Mouse (Mus musculus) adrenal gland, postnatal 4 days (tissue): ENCODE results near the gene Dpp7. TPM values are rescaled to one million over a fixed set of nuclear protein-coding genes. Genes with fewer than 3 reads are reported as not detected.

Source experiments
- DNase-seq, 2 experiments: peaks; one replicate each; pipeline ENCODE4 v3.0.0; 2021 to 2022; ENCODE audit warnings: low spot score in 2 of 2, mixed read lengths in 2 of 2
- total RNA-seq, 2 experiments: library from RNA; stranded (reverse); gene quantifications; 2 replicates each; pipeline ENCODE4 v1.2.3; 2021

Gene Dpp7
- total RNA-seq, 2 experiments from 2014 or later = 32.1 to 33.9 TPM

DNA sequence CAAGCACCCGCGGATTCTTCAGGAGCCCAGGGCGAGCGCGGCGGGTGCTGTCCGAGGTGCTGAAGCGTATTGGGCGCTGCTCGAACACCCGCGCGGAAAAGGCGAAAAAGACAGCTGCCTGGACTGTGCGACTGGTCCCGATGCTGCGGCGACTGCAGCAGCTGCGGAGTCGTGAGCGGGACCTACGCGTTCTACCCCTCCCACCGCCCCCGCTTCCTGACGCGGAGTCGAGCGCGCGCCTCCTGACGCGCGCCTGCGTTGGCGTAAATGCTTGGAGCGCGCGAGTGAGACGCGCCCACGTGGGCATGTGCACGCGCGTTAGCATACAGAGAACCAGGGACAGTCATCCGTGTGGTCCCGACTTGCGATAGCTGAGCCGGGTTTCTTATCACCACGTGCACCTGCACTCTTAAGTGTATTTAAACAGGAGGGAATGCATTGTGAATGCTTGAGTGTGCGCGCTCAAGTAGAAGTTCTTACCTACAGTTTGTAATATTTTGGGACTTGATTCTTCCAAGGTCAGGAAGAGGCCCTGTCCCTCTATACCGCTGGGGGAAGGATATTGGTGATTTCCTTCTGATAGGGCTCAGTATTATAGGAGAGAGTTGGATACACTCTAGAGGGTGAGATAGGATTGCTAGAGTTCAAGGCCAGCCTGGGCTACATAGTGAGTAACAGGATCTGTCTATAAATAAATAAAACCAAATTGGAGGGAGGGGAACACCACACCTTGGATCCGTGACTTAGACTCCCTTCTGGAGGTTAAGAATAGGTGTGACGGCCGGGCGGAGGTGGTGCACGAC lies 37.0 kb downstream of the Dpp7 start, which contains the start of gene Grin1:
TSS of gene Grin1 (minus strand) at position 217 of the 803 bp plus-strand sequence.
- DNase-seq = peak; percentile 23 to 39

DNA sequence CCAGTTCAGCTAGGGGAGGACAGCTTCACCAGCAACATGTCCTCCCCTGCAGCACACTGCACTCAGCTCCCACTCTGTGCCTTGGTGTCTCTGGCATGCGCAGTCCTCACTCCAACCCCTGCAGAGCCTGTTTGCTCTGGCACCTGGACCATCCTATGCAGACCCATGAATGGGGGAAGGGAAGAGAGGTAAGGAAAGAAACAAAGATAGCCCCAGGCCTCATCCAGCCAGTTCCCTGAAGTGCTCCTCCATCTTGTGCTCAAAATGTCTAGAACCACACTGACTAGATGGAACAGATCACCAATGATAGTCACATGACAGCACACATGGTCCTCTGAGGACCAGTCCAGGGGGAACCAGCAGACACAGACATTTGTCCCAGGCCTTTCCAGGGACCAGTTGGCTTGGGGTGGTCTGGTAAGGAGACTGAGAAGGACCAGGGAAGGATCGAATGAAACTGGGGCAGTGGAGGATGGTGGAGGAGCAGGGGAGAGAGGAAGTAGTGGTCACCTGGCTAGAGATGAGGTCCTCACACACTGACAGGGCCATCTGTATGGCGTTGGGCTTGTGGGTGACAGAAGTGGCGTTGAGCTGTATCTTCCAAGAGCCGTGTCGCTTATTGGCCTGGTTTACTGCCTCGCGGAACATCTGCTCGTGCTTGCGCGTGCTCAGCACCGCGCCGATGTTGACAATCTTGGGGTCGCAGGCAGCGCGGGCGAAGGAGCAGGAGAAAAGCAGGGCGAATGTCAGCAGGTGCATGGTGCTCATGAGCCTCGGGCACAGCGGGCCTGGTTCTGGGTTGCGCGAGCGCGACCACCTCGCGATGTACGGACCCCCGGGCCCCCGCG lies 37.8 kb downstream of the Dpp7 start:
- no peak for DNase-seq

DNA sequence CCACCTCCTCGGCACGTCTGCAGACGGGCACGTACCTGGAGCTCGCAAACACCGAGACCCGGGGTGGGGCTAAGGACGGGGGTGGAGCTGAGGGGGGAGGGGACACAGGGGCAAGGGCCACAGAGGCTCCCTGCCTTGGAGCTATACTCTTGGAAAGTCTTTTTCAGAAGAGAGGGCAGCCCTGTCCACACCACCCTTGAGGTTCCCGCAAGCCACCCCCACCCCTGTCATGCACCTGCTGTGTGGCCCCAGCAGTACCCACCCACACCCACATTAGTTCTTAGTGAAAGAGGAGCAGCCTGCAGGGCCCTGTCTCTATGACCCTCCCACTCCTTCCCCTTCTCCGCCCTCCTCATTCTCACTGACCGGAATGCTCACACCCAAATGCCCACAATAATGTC lies 44.7 kb downstream of the Dpp7 start:
- DNase-seq = no peak

DNA sequence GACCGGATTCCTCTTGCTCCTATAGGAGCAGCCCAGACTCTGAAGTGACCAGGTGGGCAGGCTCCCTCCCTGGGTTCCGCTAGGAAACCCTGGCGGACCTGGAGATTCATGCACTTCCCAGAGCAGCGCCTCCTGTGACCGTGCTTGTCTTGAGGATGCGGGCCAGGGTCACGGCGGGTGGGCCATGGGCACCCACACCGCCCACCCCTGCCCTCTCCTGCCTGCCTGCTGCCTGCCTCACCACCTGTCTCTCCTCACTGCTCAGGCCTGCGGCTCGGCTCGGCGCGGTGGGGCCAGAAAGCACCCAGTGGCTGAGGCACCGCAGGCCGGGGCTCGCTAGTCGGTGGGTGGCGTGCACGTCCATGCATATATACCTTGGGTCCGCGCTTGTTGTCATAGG lies 45.2 kb downstream of the Dpp7 start:
- no peak for DNase-seq

DNA sequence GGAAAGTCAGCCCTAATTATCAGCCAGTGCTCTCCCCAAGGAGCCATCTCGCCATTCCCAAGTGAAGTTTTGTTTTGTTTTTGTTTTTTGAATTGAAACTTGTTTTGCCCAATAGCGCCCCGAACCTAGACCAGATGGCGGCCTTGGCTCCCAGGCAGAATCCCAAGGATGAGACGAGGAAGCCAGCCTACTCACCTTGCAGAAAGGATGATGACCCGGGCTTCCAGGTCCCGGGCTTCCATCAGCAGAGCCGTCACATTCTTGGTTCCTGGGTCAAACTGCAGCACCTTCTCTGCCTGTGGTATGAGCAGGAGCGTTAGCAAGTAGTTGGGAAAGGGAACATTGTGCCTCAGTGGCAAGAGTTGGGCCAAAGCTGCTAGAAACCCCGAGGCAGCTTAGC lies 46.0 kb downstream of the Dpp7 start:
- DNase-seq = no peak

DNA sequence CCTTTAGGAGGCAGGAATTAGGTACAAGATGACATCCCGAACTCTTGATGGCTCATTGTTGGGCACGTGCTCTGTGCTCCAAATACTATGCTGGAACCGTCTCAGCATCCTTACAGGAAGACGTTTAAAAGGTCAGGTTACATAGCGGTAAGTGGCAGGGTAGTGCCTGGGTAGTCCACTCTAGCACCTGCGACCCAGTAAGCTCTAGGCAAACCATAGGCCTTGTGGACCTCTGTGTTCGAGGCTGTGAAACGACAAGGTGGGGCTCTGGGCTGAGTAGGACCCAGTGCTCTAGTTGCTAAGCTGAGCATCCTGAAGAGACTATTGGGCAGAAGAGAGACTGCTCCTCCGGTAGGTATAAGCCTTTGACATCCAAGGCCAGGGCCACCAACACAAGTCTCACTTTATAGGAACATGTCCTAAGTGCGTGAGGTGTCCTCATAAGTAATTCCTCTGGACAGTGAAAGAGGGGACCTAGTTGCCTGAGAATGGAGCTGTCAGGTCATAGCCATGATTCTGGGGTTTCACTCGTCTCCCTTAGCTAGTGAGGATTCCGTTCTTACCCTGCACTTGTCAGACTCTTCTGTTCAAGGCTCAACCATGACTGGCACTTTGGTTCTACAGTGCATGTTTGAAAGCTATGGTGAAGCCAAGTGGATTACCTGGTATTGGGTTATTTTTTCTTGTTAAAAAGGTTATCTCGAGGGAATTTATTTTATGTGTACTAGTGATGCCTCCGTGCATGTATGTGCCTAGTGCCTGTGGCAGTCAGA lies 50.4 kb downstream of the Dpp7 start:
- no peak for DNase-seq

DNA sequence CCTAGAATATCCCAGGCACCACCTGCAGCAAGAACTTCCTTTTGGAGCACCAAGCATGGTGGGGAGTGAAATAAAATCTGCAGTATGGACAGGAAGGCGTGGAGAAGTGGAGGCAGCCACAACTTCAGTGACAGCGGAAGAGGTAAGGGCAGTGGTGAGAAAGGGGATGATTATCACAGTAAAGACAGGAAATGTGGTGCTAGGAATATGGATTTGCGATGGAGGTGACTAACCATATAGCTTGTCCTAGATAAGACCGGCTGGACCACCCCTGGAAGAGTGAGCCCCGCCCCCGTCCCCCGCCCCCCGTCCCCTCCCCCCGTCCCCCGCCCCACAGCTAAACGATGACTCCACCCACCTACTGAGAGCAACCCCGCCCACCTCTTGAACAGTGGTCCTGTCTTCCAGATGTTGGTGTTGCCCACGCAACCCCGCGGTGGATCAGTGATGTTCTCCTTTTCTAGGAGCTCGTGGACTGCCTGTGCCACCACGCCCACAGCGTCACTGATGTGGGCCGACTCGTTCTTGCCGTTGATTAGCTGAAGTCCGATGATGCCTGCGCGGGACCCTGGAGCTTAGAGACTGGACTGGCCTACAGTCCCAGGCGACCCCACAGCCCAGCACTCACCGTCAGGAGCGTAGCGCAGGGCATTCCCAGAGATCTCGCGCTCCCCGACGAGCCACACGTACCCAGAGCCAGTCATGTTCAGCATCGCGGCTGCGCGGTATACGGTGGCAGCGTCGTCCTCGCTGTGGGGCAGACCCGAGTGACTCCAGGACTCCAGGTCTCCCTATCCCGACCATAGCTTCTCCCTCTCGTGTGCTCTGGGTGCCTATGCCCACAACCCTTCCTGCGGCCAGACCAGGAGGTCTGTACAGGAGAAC lies 51.3 kb downstream of the Dpp7 start:
- no peak for DNase-seq

DNA sequence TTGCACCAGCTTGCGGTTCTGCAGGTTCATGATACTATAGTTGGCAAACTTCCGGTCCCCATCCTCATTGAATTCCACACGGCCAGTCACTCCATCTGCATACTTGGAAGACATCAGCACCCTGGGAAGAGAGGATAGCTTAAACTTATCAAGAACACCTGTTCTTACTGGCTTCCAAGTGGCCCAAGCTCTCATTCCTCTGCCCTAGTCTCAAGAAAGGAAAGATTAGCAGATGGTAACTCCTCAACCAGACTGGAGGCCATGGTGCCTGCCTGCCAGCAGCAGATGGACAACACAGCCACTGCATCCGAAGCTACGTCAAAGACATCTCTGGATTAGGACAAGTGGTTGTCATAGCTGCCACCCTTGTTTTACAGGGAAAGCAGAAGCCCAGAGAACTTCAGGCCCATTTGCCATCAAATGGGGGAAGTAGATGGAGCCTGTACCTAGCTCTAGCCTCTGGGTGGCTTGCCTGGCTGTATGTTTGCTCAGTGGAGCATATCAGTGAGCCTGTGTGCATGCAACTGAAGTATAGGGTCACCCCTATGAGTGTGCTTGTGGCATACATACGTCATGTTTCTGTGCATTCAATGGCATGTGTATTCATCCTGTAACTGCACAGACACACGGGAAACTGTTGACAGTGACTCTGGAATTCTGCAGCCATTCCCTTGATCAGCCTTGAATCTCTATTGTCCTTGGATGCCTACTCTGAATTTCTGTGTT lies 52.1 kb downstream of the Dpp7 start:
- DNase-seq = no peak

DNA sequence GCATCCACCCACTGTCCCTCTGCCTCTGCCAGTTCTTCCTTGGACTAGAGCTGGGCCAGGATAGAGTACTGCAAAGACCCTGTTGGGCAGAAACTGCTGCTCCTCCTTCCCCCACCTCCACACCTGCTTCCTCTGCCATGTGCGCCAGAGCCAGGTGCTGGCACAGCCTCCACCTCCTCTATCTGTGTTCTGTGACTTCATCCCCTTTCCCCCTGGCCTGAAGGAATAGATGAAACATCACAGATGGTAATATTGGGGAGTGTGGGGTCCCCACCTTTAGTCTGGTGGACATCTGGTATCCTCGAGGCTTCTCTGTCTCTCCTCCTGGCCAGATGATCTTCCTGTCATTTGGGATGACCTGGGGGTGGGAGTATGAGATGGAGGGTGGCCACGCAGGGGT lies 52.7 kb downstream of the Dpp7 start:
- DNase-seq = no peak

Other genes starting within 250 kb of the Dpp7 start
- gene Nrarp, start 175.6 kb downstream of the Dpp7 start, total RNA-seq = 10 to 100 TPM; 10.2 to 18.4 TPM
- 10 to 100 TPM; 23.1 to 24.3 TPM for gene Tor4a, start 159.5 kb downstream of the Dpp7 start, total RNA-seq
- gene Nelfb, start 144.9 kb downstream of the Dpp7 start, total RNA-seq = 10 to 100 TPM; 64.8 to 65.8 TPM
- not detected for gene Stpg3, start 141.7 kb downstream of the Dpp7 start, total RNA-seq
- under 1 TPM; 0.45 to 0.68 TPM for gene Fam166a, start 137.6 kb downstream of the Dpp7 start, total RNA-seq
- 100 to 1,000 TPM; 235 to 257 TPM for gene Tubb4b, start 131.7 kb downstream of the Dpp7 start, total RNA-seq
- under 1 TPM in 1 of 2 experiments, not detected in 1; 0.95 TPM for gene Slc34a3, start 122.0 kb downstream of the Dpp7 start, total RNA-seq
- gene Rnf224, start 119.6 kb downstream of the Dpp7 start, total RNA-seq = not detected
- 10 to 100 TPM; 14.3 to 18.7 TPM for gene Rnf208, start 114.1 kb downstream of the Dpp7 start, total RNA-seq
- not detected for gene Cysrt1, start 113.9 kb downstream of the Dpp7 start, total RNA-seq
- gene AL732309.1, start 109.5 kb downstream of the Dpp7 start, total RNA-seq = 1 to 10 TPM; 4.4 to 5.9 TPM
- 10 to 100 TPM; 28.9 to 38.5 TPM for gene Tmem203, start 100.9 kb downstream of the Dpp7 start, total RNA-seq
- 10 to 100 TPM; 15.5 to 18.7 TPM for gene Tprn, start 93.7 kb downstream of the Dpp7 start, total RNA-seq
- 10 to 100 TPM; 56.0 to 56.8 TPM for gene Ssna1, start 83.9 kb downstream of the Dpp7 start, total RNA-seq
- gene Anapc2, start 83.9 kb downstream of the Dpp7 start, total RNA-seq = 100 to 1,000 TPM; 110 to 115 TPM
- not detected for gene Tmem210, start 68.2 kb downstream of the Dpp7 start, total RNA-seq
- gene Lrrc26, start 66.4 kb downstream of the Dpp7 start, total RNA-seq = not detected
- gene Grin1, start 37.2 kb downstream of the Dpp7 start, total RNA-seq = 10 to 100 TPM; 15.0 to 15.2 TPM
- gene Man1b1, start 24.0 kb downstream of the Dpp7 start, total RNA-seq = 10 to 100 TPM; 57.5 to 62.5 TPM
- gene Uap1l1, start 9.3 kb upstream of the Dpp7 start, total RNA-seq = 10 to 100 TPM; 18.6 to 24.0 TPM
- 1 to 10 TPM; 9.3 to 9.4 TPM for gene Sapcd2, start 16.0 kb upstream of the Dpp7 start, total RNA-seq
- gene Entpd2, start 39.5 kb upstream of the Dpp7 start, total RNA-seq = 10 to 100 TPM in 1 of 2 experiments, 1 to 10 TPM in 1; 10.0 to 11.8 TPM
- gene Npdc1, start 43.0 kb upstream of the Dpp7 start, total RNA-seq = 100 to 1,000 TPM; 102 to 112 TPM
- gene Fut7, start 66.9 kb upstream of the Dpp7 start, total RNA-seq = under 1 TPM in 1 of 2 experiments, not detected in 1; 0.82 TPM
- 10 to 100 TPM; 30.4 to 34.3 TPM for gene Abca2, start 72.3 kb upstream of the Dpp7 start, total RNA-seq
- gene Clic3, start 100.5 kb upstream of the Dpp7 start, total RNA-seq = 1 to 10 TPM; 1.4 to 1.7 TPM
- 10 to 100 TPM; 41.0 to 48.5 TPM for gene Paxx, start 104.7 kb upstream of the Dpp7 start, total RNA-seq
- gene Ptgds, start 113.7 kb upstream of the Dpp7 start, total RNA-seq = 1 to 10 TPM; 3.6 to 6.5 TPM
- gene Lcn12, start 137.6 kb upstream of the Dpp7 start, total RNA-seq = not detected
- gene Fbxw5, start 144.4 kb upstream of the Dpp7 start, total RNA-seq = 100 to 1,000 TPM in 1 of 2 experiments, 10 to 100 TPM in 1; 99.5 to 118 TPM
- 1 to 10 TPM; 1.0 to 9.9 TPM for gene C8g, start 145.4 kb upstream of the Dpp7 start, total RNA-seq
- gene Traf2, start 190.6 kb upstream of the Dpp7 start, total RNA-seq = 10 to 100 TPM; 19.2 to 20.5 TPM
- gene Edf1, start 201.5 kb upstream of the Dpp7 start, total RNA-seq = 100 to 1,000 TPM; 171 to 191 TPM
- gene Mamdc4, start 218.5 kb upstream of the Dpp7 start, total RNA-seq = 1 to 10 TPM; 4.1 to 7.1 TPM
- 10 to 100 TPM; 74.7 to 80.0 TPM for gene Phpt1, start 218.9 kb upstream of the Dpp7 start, total RNA-seq
- gene Ajm1, start 225.4 kb upstream of the Dpp7 start, total RNA-seq = 1 to 10 TPM; 4.6 to 5.3 TPM